Mouse (Mus musculus): ENCODE data around the gene Gpkow.
A peak's percentile ranks its signal among the peaks of the same experiment; 100 is the strongest.

The Gpkow gene

GRCm38 (mm10) chrX:7696954-7697381, at the start of gene Gpkow:
Gene Gpkow (plus strand): TSS chrX:7697131.
- peak; percentile 92 for DNase-seq (ENCODE audit: low read depth, low spot score)

DNA sequence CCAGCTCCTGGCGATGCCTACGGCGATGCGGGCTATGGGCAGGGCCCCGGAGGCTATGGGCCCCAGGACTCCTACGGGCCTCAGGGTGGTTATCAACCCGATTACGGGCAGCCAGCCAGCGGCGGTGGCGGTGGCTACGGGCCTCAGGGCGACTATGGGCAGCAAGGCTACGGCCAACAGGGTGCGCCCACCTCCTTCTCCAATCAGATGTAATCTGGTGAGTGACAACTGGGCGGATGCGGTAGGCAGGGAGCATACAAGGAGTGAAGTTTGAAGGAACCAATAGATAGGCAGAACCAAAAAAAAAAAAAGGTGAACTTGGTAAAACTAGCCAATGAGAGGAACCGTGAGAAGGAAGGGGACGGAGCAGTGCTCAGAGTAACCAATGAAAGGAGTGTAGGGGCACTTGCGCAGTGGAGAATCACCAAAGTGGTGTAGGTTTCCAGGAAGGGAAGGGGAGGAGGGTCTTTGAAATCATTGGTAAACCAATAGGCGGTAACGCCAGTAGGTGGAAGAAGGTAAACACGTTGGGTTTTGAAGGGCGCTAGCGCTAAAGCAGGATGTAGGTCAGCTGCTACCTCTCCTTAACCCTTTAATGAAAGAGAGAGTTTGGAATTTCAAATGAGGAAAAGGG, 48.1 kb upstream of the Gpkow start:
- peak; percentile 92 for DNase-seq (ENCODE audit: low read depth, low spot score)

DNA sequence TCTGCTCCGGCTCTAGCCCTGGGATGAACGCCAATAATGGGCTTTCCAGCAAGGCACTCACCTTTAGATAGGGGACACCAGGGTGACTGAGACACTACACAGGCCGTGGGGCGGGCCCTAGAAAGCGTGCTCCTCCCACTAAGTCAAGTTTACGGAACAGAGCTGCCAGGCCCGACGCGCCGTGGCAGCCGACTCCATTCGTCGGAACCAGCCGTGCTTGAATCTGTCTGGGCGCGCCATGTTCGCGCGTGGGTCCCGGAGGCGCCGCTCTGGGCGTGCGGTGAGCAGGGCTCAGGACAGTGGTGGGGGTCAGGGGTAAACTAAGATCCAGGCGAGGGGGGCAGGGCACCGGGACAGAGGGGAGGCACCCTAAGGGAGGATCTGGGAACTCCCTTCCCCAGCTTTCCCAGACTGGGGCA, 39.7 kb upstream of the Gpkow start, which contains the start of gene Prickle3:
Gene Prickle3, plus strand, starts transcription at position 40 of the 419 bp plus-strand sequence.
- DNase-seq (ENCODE audit: low read depth, low spot score), result no peak

DNA sequence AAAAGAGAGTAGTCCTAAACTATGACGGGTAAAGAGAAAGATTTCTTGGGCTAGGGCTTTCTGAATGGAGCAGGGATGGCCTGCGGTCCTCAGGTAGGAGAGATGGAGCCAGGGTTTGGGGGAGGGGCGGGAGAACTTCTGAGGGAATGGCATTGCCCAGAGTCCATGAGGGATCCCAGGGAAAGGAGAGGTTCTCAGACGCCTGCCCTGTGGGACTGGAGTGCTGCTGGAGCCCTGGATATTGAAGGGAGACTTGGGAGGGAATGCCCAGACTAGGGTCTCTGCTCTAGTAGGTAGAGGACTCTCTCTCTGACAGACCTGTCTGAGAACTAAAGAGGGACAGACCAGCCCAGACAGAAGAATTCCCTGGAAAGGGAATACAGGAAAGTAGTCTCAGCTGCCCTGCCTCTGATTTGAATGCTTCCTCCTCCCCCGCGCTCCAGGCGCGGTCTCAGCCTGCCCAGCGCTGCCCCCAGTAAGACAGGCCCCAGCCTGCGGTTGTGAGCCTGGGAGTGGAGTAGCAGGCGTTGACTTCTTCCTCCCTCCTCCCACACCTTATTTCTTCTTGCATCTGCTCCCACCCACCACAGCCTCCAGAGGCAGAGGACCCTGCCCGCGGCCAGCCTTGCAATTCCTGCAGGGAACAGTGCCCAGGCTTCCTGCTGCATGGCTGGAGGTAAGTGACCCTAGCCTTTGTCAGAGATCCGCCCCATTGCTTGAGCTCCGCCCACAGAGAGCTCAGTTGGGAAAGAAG, 38.7 kb upstream of the Gpkow start:
- peak; percentile 47 for DNase-seq (ENCODE audit: low read depth, low spot score)

- no peak for DNase-seq (ENCODE audit: low read depth, low spot score)
Measured at GRCm38 (mm10) chrX:7658785-7659589, 37.9 kb upstream of the Gpkow start.

DNA sequence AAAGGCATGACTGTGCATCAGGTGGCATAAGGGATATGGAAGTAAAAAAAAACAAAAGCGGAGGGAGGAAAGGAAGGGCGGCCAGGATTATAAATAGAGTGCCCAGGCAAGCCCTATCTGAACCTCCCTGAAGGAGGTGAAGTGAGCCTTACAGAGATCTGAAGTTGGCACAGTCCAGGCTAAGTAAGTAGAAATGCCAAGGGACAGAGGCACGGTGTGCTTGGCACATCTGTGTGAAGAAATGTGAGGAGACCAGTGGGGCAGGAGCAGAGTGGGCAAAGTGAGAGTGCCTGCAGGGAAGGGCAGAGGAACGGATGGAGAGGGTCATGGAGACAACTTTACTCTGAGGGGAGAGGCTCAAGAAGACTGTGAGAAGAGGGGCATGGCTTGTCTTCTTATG, 35.8 kb upstream of the Gpkow start:
- no peak for DNase-seq (ENCODE audit: low read depth, low spot score)

- no peak for DNase-seq (ENCODE audit: low read depth, low spot score)
Measured at GRCm38 (mm10) chrX:7662936-7663335, 34.0 kb upstream of the Gpkow start.

- DNase-seq (ENCODE audit: low read depth, low spot score), result no peak
Measured at GRCm38 (mm10) chrX:7664791-7665190, 32.1 kb upstream of the Gpkow start.

DNA sequence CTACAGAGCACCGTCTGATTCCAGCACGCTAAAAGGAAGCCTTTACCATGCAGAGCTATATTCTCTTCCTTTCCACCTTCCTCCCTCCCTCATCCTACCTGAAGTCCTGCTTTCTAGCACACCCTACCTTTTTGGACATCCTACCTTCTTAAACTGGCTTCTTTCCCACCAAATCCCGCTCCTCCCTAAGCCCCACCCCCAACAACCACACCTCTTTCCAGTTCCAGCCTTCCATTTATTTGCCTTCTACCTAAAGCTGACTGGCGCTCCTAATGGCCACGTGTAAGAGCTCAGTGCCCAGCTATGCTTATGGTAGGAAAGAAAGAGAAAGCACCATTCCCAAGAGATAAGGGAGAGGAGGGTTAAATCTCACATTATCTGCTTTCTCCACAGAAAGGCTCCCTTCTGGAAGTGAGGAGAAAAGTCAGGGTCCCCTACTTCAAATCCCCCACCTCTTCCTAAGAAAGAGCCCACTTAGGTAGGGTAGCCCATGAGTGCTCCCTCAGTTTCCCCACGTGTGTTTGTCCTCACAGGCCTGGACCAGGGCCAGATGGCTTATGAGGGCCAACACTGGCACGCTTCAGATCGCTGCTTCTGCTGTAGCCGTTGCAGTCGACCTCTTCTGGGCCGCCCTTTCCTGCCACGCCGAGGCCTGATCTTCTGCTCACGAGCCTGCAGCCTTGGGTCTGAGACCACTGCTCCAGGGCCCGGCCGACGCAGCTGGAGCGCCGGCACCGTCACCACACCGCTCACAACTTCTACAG, 31.0 kb upstream of the Gpkow start:
- no peak for DNase-seq (ENCODE audit: low read depth, low spot score)

GRCm38 (mm10) chrX:7670390-7670881, 26.5 kb upstream of the Gpkow start:
- DNase-seq (ENCODE audit: low read depth, low spot score), result peak; percentile 56

DNA sequence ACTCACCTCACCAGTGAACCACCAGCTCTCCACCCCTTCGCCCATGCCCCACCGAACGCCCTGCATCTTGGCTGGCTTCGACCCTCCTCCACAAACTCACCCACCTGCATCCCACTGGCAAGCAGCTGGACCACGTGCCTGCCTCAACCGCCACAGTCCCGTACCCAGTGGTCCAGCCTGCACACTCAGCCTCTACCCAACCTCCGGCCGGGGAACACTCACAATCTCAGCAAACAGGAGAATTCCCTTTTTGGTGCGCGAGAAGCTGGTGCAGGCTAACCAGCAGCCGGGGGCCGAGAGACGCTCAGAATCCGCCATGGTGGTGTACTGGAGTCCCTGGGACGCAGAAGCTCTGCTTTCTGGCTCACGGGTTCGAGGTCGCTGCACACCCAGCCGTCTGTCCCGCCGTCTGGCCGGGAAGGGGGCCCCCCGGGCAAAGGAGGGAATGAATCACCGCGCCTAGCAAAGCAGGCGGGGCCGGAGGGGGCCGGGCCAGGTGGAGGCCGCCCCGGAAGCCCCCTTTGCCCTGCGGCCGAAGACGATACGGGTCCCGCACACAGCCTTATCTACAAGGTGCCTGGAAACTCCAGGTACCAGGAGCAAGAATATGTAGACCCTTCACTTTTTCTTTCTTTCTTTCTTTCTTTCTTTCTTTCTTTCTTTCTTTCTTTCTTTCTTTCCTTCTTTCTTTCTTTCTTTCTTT, 25.9 kb upstream of the Gpkow start, which contains the start of gene Plp2:
Gene Plp2, minus strand, starts transcription at position 470 of the 703 bp plus-strand sequence.
- DNase-seq (ENCODE audit: low read depth, low spot score), result no peak

- no peak for DNase-seq (ENCODE audit: low read depth, low spot score)
Measured at GRCm38 (mm10) chrX:7672739-7673138, 24.2 kb upstream of the Gpkow start.

DNA sequence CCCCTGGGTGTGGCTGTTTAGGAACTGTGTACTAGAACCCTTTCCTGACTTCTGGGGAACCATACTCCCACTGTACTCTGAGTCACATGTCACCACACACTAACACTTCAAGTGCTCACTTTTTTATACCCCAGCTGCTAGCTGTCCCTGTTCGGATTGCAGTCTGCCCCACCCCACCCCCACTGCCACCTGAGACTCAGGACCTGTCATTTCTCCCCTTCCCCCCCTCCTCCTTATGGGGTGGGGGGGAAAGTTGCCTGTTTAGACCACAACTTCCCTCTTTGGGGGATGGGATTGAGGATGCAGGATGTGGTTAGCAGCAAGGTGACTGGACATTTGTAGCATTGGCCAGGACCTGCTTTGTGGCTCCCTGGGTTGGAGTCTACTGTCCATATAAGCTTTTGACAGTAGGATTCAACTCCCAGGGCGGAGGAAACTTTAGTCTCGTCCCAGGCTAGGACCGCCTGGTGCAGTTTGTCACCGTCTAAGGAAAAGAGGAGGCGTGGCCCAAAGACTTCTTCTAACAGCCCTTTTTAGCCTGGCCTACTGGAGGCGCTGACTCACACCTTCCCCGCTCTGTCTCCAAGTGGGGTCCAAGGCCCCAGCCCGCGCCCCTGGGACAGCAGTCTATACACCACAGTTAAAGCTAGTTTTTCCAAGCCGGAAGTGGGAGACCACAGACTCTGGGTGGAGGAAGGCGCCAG, 23.2 kb upstream of the Gpkow start:
- DNase-seq (ENCODE audit: low read depth, low spot score), result peak; percentile 6

- peak; percentile 4 for DNase-seq (ENCODE audit: low read depth, low spot score)
Measured at GRCm38 (mm10) chrX:7674284-7675000, 22.5 kb upstream of the Gpkow start.

DNA sequence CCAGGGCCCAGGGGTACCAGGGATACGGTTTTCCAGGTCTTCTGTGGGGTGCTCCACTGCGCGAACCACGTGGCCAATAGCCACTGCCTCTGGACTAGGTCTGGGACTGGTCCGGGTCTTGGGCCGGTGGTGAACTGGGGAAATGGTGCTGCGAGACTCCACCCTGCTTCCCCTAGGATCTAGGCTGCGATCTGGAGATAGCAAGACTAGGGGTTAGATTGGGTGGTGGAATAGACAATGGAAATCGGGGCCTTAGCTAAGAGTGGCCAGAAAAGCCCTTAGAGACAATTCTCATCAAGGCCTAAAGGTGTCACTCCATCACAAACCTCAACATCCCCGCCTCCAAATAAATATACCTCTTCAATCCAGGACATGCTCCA, 21.9 kb upstream of the Gpkow start:
- no peak for DNase-seq (ENCODE audit: low read depth, low spot score)

- DNase-seq (ENCODE audit: low read depth, low spot score), result no peak
Measured at GRCm38 (mm10) chrX:7678986-7679385, 17.9 kb upstream of the Gpkow start.

DNA sequence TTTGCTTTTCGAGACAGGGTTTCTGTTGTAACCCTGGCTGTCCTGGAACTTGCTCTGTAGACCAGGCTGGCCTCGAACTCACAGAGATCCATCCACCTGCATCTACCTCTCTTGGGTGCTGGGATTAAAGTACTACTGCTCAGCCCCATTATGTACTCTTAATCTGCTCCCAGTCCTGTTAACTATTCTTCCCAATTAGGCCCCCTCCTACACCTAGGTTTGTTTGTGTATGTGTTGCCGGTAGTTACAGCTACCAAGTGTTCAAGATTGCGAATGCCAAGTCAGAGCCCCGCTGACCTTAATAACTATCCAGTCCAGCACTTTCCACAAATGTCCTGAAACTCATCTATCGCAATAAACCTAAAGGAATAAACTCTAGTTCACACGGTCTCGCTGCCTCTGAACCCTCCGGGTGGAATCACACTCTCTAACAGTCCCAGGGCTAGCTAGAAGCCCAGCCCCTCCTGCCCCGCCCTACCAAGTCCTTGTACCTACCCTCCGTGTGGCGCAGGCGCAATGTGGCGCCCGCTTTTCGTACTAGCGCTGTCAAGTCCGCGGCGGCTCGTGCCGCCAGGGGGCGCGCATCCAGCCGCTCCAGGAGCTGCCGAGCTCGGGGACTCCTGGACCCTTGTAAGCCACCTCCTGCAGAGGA, 17.4 kb upstream of the Gpkow start:
- DNase-seq (ENCODE audit: low read depth, low spot score), result peak; percentile 93

- no peak for DNase-seq (ENCODE audit: low read depth, low spot score)
Measured at GRCm38 (mm10) chrX:7680057-7680412, 16.9 kb upstream of the Gpkow start.

DNA sequence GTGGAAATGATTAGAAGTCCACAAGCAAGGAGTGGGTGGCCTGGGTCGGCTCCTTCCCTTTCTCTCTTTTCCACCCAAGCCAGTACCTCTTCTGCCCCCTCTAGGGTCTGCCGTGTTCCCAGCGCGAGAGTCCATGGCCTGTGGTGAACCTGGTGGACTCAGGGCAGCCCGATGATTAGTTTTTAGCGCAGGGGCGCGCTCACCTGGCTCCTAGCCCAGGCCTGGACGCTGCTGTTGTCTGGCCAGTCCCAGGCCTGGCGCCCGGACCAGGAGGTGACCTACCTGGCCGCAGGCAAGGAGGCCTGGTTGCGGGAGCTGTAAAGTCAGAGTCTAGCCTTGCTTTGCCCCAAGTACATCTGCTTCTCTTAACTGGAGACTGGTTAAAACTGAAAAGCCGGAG, 16.1 kb upstream of the Gpkow start, which contains the start of gene Magix:
Gene Magix, minus strand, starts transcription at position 388 of the 400 bp plus-strand sequence.
- no peak for DNase-seq (ENCODE audit: low read depth, low spot score)

All from mesoderm, embryonic 11.5 days (tissue).